Mouse (Mus musculus): ENCODE measurements at regions not wholly inside any gene's neighbourhood (a gene's known extent, or its start where the extent isn't known, plus 50 kb on each side); places are given as distances from the start of the nearest gene placed in this dataset.
"Not testable (repeated sequence)": the region's sequence is repeated elsewhere in the genome, so short reads cannot be mapped to it uniquely, and the experiment has no call there.

GRCm38 (mm10) chr1:23316288-23316687 is 81.3 kb downstream of the Ogfrl1 start:
- H3K4me1 ChIP-seq (ENCODE audit: control insufficient read depth, insufficient read depth, insufficient read length); H3K27me3 ChIP-seq (ENCODE audit: control insufficient read depth, insufficient read depth, low read length); H3K27ac ChIP-seq (ENCODE audit: insufficient read depth, low read length); H3K36me3 ChIP-seq (ENCODE audit: control insufficient read depth, insufficient read depth, low read length); H3K4me3 ChIP-seq (ENCODE audit: extremely low read depth, insufficient read depth, insufficient read length); DNase-seq (ENCODE audit: low read depth in 1 of 2, low spot score in 2 of 2): not testable (repeated sequence)
- 91% methylated on average over 2 of the region's 2 CpGs for WGBS

- not testable (repeated sequence) for H3K36me3 ChIP-seq (ENCODE audit: control insufficient read depth, insufficient read depth, low read length); DNase-seq (ENCODE audit: low read depth in 1 of 2, low spot score in 2 of 2); H3K4me1 ChIP-seq (ENCODE audit: control insufficient read depth, insufficient read depth, insufficient read length); H3K27me3 ChIP-seq (ENCODE audit: control insufficient read depth, insufficient read depth, low read length); H3K27ac ChIP-seq (ENCODE audit: insufficient read depth, low read length); H3K4me3 ChIP-seq (ENCODE audit: extremely low read depth, insufficient read depth, insufficient read length)
- 78% methylated on average over 2 of the region's 2 CpGs for WGBS
These were observed 82.7 kb downstream of the Ogfrl1 start for GRCm38 (mm10) chr1:23314863-23315262.

GRCm38 (mm10) chr1:23292718-23293117 is 104.9 kb downstream of the Ogfrl1 start:
- Histone ChIP-seq H3K27me3 (ENCODE audit: control insufficient read depth, insufficient read depth, low read length) (no peaks in the 10 kb centered on the region), H3K36me3 (ENCODE audit: control insufficient read depth, insufficient read depth, low read length) (no peaks in the 10 kb centered on the region), H3K27ac (ENCODE audit: insufficient read depth, low read length) (no peak overlapping the region), H3K4me3 (ENCODE audit: extremely low read depth, insufficient read depth, insufficient read length) (no peak overlapping the region), H3K4me1 (ENCODE audit: control insufficient read depth, insufficient read depth, insufficient read length) (no peaks in the 10 kb centered on the region)
- TF ChIP-seq POLR2A (IDR thresholded peaks at IDR 0.05; ENCODE audit: low read depth, low read length) (no peak), CTCF (IDR thresholded peaks at IDR 0.05; ENCODE audit: extremely low read depth, insufficient read depth, insufficient read length, insufficient replicate concordance) (no peak)
- WGBS: 86% methylated on average over 1 of the region's 1 CpGs
- no peak for DNase-seq (ENCODE audit: low read depth in 1 of 2, low spot score in 2 of 2)

- 22% methylated on average over 4 of the region's 4 CpGs for WGBS
- H3K27me3 ChIP-seq (ENCODE audit: control insufficient read depth, insufficient read depth, low read length): no peaks in the 10 kb centered on the region
- DNase-seq (ENCODE audit: low read depth in 1 of 2, low spot score in 2 of 2): no peak
- H3K27ac ChIP-seq (ENCODE audit: insufficient read depth, low read length): no peak overlapping the region
- no peak overlapping the region for H3K4me3 ChIP-seq (ENCODE audit: extremely low read depth, insufficient read depth, insufficient read length)
- TF ChIP-seq CTCF (IDR thresholded peaks at IDR 0.05; ENCODE audit: extremely low read depth, insufficient read depth, insufficient read length, insufficient replicate concordance) (no peak), POLR2A (IDR thresholded peaks at IDR 0.05; ENCODE audit: low read depth, low read length) (no peak)
- H3K36me3 ChIP-seq (ENCODE audit: control insufficient read depth, insufficient read depth, low read length): no peaks in the 10 kb centered on the region
- H3K4me1 ChIP-seq (ENCODE audit: control insufficient read depth, insufficient read depth, insufficient read length): no peaks in the 10 kb centered on the region
These were observed 110.8 kb downstream of the Ogfrl1 start for GRCm38 (mm10) chr1:23286741-23287140.

- Histone ChIP-seq H3K4me3 (ENCODE audit: extremely low read depth, insufficient read depth, insufficient read length) (no peak overlapping the region), H3K27ac (ENCODE audit: insufficient read depth, low read length) (no peak overlapping the region), H3K36me3 (ENCODE audit: control insufficient read depth, insufficient read depth, low read length) (no peaks in the 10 kb centered on the region), H3K4me1 (ENCODE audit: control insufficient read depth, insufficient read depth, insufficient read length) (no peaks in the 10 kb centered on the region), H3K27me3 (ENCODE audit: control insufficient read depth, insufficient read depth, low read length) (no peaks in the 10 kb centered on the region)
- no peak for TF ChIP-seq CTCF (IDR thresholded peaks at IDR 0.05; ENCODE audit: extremely low read depth, insufficient read depth, insufficient read length, insufficient replicate concordance)
- no peak for TF ChIP-seq POLR2A (IDR thresholded peaks at IDR 0.05; ENCODE audit: low read depth, low read length)
- WGBS: 91% methylated on average over 4 of the region's 4 CpGs
- no peak for DNase-seq (ENCODE audit: low read depth in 1 of 2, low spot score in 2 of 2)
These were observed 114.7 kb downstream of the Ogfrl1 start for GRCm38 (mm10) chr1:23282870-23283219.

- H3K36me3 ChIP-seq (ENCODE audit: control insufficient read depth, insufficient read depth, low read length): no peaks in the 10 kb centered on the region
- TF ChIP-seq POLR2A (IDR thresholded peaks at IDR 0.05; ENCODE audit: low read depth, low read length): no peak
- TF ChIP-seq CTCF (IDR thresholded peaks at IDR 0.05; ENCODE audit: extremely low read depth, insufficient read depth, insufficient read length, insufficient replicate concordance): no peak
- no peaks in the 10 kb centered on the region for H3K27me3 ChIP-seq (ENCODE audit: control insufficient read depth, insufficient read depth, low read length)
- no peak overlapping the region for H3K27ac ChIP-seq (ENCODE audit: insufficient read depth, low read length)
- 84% methylated on average over 2 of the region's 2 CpGs for WGBS
- no peak overlapping the region for H3K4me3 ChIP-seq (ENCODE audit: extremely low read depth, insufficient read depth, insufficient read length)
- H3K4me1 ChIP-seq (ENCODE audit: control insufficient read depth, insufficient read depth, insufficient read length): no peaks in the 10 kb centered on the region
- DNase-seq (ENCODE audit: low read depth in 1 of 2, low spot score in 2 of 2): no peak
These were observed 115.2 kb downstream of the Ogfrl1 start for GRCm38 (mm10) chr1:23282215-23282869.

- Histone ChIP-seq H3K27ac (ENCODE audit: insufficient read depth, low read length) (no peak overlapping the region), H3K4me1 (ENCODE audit: control insufficient read depth, insufficient read depth, insufficient read length) (no peaks in the 10 kb centered on the region), H3K27me3 (ENCODE audit: control insufficient read depth, insufficient read depth, low read length) (no peaks in the 10 kb centered on the region), H3K36me3 (ENCODE audit: control insufficient read depth, insufficient read depth, low read length) (no peaks in the 10 kb centered on the region), H3K4me3 (ENCODE audit: extremely low read depth, insufficient read depth, insufficient read length) (no peak overlapping the region)
- DNase-seq (ENCODE audit: low read depth in 1 of 2, low spot score in 2 of 2): no peak
- WGBS: 86% methylated on average over 2 of the region's 2 CpGs
- no peak for TF ChIP-seq POLR2A (IDR thresholded peaks at IDR 0.05; ENCODE audit: low read depth, low read length)
- TF ChIP-seq CTCF (IDR thresholded peaks at IDR 0.05; ENCODE audit: extremely low read depth, insufficient read depth, insufficient read length, insufficient replicate concordance): no peak
These were observed 117.7 kb downstream of the Ogfrl1 start for GRCm38 (mm10) chr1:23279827-23280226.

All from spleen, adult 2 months (tissue).